Mouse (Mus musculus) midbrain, embryonic 10.5 days (tissue): ENCODE data around the gene Hoxa1. TPM values are rescaled to one million over a fixed set of nuclear protein-coding genes. Genes with fewer than 3 reads are reported as not detected.

Experiments
- DNase-seq: peaks from one replicate; pipeline ENCODE4 v3.0.0-alpha.2; 2017; ENCODE audit warnings: low spot score
- H3K27ac ChIP-seq: fragments of 300-500 bp; sonication (generic); replicated peaks from 2 replicates; pipeline ENCODE4 v1.5.1; 2016; ENCODE audit warnings: mild to moderate bottlenecking
- H3K27me3 ChIP-seq: fragments of 300-500 bp; sonication (generic); 2 replicates; pipeline ENCODE4 v1.6.1; 2016; ENCODE audit warnings: low read depth, mild to moderate bottlenecking; ENCODE audit not compliant: poor library complexity, severe bottlenecking
- H3K36me3 ChIP-seq: fragments of 300-500 bp; sonication (generic); 2 replicates; pipeline ENCODE4 v1.6.1; 2016; ENCODE audit warnings: mild to moderate bottlenecking, moderate library complexity
- H3K4me1 ChIP-seq: fragments of 300-500 bp; sonication (generic); 2 replicates; pipeline ENCODE4 v1.6.1; 2016
- H3K4me3 ChIP-seq: fragments of 300-500 bp; sonication (generic); 2 replicates; pipeline ENCODE4 v1.5.1; 2016; ENCODE audit warnings: mild to moderate bottlenecking, moderate library complexity
- H3K9me3 ChIP-seq: fragments of 300-500 bp; sonication (generic); replicated peaks from 2 replicates; pipeline ENCODE4 v1.6.1; 2016; ENCODE audit warnings: mild to moderate bottlenecking
- WGBS: fragments of 180-500 bp; shearing (Covaris S2); methylation state at CpG from one replicate; pipeline ENCODE4 v1.1.7; 2016; 5-methylcytosine and 5-hydroxymethylcytosine counted together
- polyA plus RNA-seq: library from polyadenylated mRNA; unstranded; fragments of >200 nt; fragmentation: Nextera tagmentation; extraction: Ambion mirVana; gene quantifications from 2 replicates; pipeline ENCODE4 v1.2.1, GENCODE M21; 2016

Gene Hoxa1
- polyA plus RNA-seq, 1 experiment from 2014 or later, result 0.47 TPM

- peaks cover 11% of the 10 kb centered on the region for H3K4me1 ChIP-seq
- no peak overlapping the region for H3K27ac ChIP-seq
- WGBS, result 81% methylated on average over 4 of the region's 4 CpGs
- H3K4me3 ChIP-seq, result no peak overlapping the region
- peaks cover 9% of the 10 kb centered on the region for H3K27me3 ChIP-seq
- DNase-seq, result peak; percentile 6
- no peaks in the 10 kb centered on the region; the same call in 1 of the 2 replicates for H3K9me3 ChIP-seq
- H3K36me3 ChIP-seq, result no peaks in the 10 kb centered on the region
Observed at GRCm38 (mm10) chr6:52123673-52124072, 34.4 kb downstream of the Hoxa1 start.

- H3K36me3 ChIP-seq, result no peaks in the 10 kb centered on the region
- DNase-seq, result peak; percentile 9
- no peaks in the 10 kb centered on the region for H3K9me3 ChIP-seq
- 75% methylated on average over 3 of the region's 3 CpGs for WGBS
- H3K27me3 ChIP-seq, result peaks cover 16% of the 10 kb centered on the region
- H3K4me3 ChIP-seq, result no peak overlapping the region
- no peak overlapping the region for H3K27ac ChIP-seq
- H3K4me1 ChIP-seq, result peaks cover 22% of the 10 kb centered on the region
Observed at GRCm38 (mm10) chr6:52121173-52121572, 36.9 kb downstream of the Hoxa1 start.

GRCm38 (mm10) chr6:52118903-52119635 lies 39.0 kb downstream of the Hoxa1 start:
- WGBS, result 46% methylated on average over 6 of the region's 6 CpGs
- H3K9me3 ChIP-seq, result no peaks in the 10 kb centered on the region
- H3K4me3 ChIP-seq, result no peak overlapping the region
- peak; percentile 11 for DNase-seq
- no peaks in the 10 kb centered on the region for H3K36me3 ChIP-seq
- peak overlapping the region; percentile 23; the same call in 1 of the 2 replicates for H3K27ac ChIP-seq
- H3K4me1 ChIP-seq, result peaks cover 29% of the 10 kb centered on the region
- H3K27me3 ChIP-seq, result peaks cover 26% of the 10 kb centered on the region

GRCm38 (mm10) chr6:52115899-52116298 lies 42.2 kb downstream of the Hoxa1 start:
- Histone ChIP-seq H3K9me3 (no peaks in the 10 kb centered on the region), H3K4me1 (peaks cover 29% of the 10 kb centered on the region), H3K36me3 (no peaks in the 10 kb centered on the region), H3K27ac (no peak overlapping the region), H3K27me3 (peaks cover 16% of the 10 kb centered on the region; the same call in 1 of the 2 replicates), H3K4me3 (no peak overlapping the region)
- 26% methylated on average over 5 of the region's 5 CpGs for WGBS
- DNase-seq, result no peak

GRCm38 (mm10) chr6:52111846-52112245 lies 46.3 kb downstream of the Hoxa1 start:
- DNase-seq, result no peak
- Histone ChIP-seq H3K36me3 (no peaks in the 10 kb centered on the region), H3K4me3 (no peak overlapping the region), H3K9me3 (no peaks in the 10 kb centered on the region), H3K27ac (no peak overlapping the region), H3K27me3 (peaks cover 20% of the 10 kb centered on the region; the same call in 1 of the 2 replicates), H3K4me1 (peaks cover 14% of the 10 kb centered on the region; the same call in 1 of the 2 replicates)
- 88% methylated on average over 4 of the region's 4 CpGs for WGBS

- 95% methylated on average over 3 of the region's 3 CpGs for WGBS
- Histone ChIP-seq H3K9me3 (no peaks in the 10 kb centered on the region), H3K27ac (no peak overlapping the region), H3K27me3 (peaks cover 4% of the 10 kb centered on the region), H3K36me3 (no peaks in the 10 kb centered on the region), H3K4me3 (no peak overlapping the region), H3K4me1 (peaks cover 9% of the 10 kb centered on the region)
- no peak for DNase-seq
Observed at GRCm38 (mm10) chr6:52107400-52107799, 50.7 kb downstream of the Hoxa1 start.

GRCm38 (mm10) chr6:52106716-52107115 lies 51.4 kb downstream of the Hoxa1 start:
- Histone ChIP-seq H3K27me3 (peaks cover 4% of the 10 kb centered on the region), H3K36me3 (no peaks in the 10 kb centered on the region), H3K4me3 (no peak overlapping the region), H3K4me1 (peaks cover 9% of the 10 kb centered on the region), H3K9me3 (no peaks in the 10 kb centered on the region), H3K27ac (no peak overlapping the region)
- 69% methylated on average over 3 of the region's 3 CpGs for WGBS
- no peak for DNase-seq

GRCm38 (mm10) chr6:52106178-52106577 lies 51.9 kb downstream of the Hoxa1 start:
- H3K27ac ChIP-seq, result no peak overlapping the region
- 47% methylated on average over 3 of the region's 3 CpGs for WGBS
- no peaks in the 10 kb centered on the region for H3K9me3 ChIP-seq
- H3K4me3 ChIP-seq, result no peak overlapping the region
- no peaks in the 10 kb centered on the region for H3K36me3 ChIP-seq
- peaks cover 4% of the 10 kb centered on the region for H3K27me3 ChIP-seq
- H3K4me1 ChIP-seq, result peaks cover 9% of the 10 kb centered on the region
- no peak for DNase-seq

Other genes with a start within 250 kb of the Hoxa1 start
- gene Skap2, start 145.8 kb downstream of the Hoxa1 start, polyA plus RNA-seq, result 8.6 and 10.2 TPM in 2 replicates
- 0.26 and 1.9 TPM in 2 replicates for gene Hoxa2, start 6.5 kb upstream of the Hoxa1 start, polyA plus RNA-seq
- not detected in 2 replicates for gene 5730596B20Rik, start 19.2 kb upstream of the Hoxa1 start, polyA plus RNA-seq
- gene Hoxa4, start 33.4 kb upstream of the Hoxa1 start, polyA plus RNA-seq, result not detected in 2 replicates
- gene Hoxa5, start 46.3 kb upstream of the Hoxa1 start, polyA plus RNA-seq, result not detected in 2 replicates
- gene Hoxa6, start 50.4 kb upstream of the Hoxa1 start, polyA plus RNA-seq, result not detected in 2 replicates
- gene Hoxa3, start 55.0 kb upstream of the Hoxa1 start, polyA plus RNA-seq, result not detected in 2 replicates
- not detected in 2 replicates for gene Gm28308, start 55.0 kb upstream of the Hoxa1 start, polyA plus RNA-seq
- not detected in 2 replicates for gene Hoxa7, start 63.5 kb upstream of the Hoxa1 start, polyA plus RNA-seq
- not detected in 2 replicates for gene Hoxa9, start 72.8 kb upstream of the Hoxa1 start, polyA plus RNA-seq
- 0.06 TPM in 1 of 2 replicates, not detected in the other for gene Hoxa10, start 82.5 kb upstream of the Hoxa1 start, polyA plus RNA-seq
- not detected in 2 replicates for gene Hoxa11, start 87.5 kb upstream of the Hoxa1 start, polyA plus RNA-seq
- not detected in 2 replicates for gene Hoxa13, start 102.6 kb upstream of the Hoxa1 start, polyA plus RNA-seq
- 0.15 and 0.29 TPM in 2 replicates for gene Evx1, start 155.2 kb upstream of the Hoxa1 start, polyA plus RNA-seq